Mouse (Mus musculus) midbrain, embryonic 16.5 days (tissue): ENCODE measurements at regions not wholly inside any gene's neighbourhood (a gene's known extent, or its start where the extent isn't known, plus 50 kb on each side); places are given as distances from the start of the nearest gene placed in this dataset.

Source experiments
- ATAC-seq: fragments of 200-750 bp; cut with Nextera tagmentation; 2 replicates; pipeline ENCODE4 v1.8.0; 2017; ENCODE audit warnings: moderate TSS enrichment
- H3K27ac ChIP-seq: fragments of 300-500 bp; sonication (generic); 2 replicates; pipeline ENCODE4 v1.5.1; 2014; ENCODE audit warnings: mild to moderate bottlenecking, low read length, mixed read lengths
- H3K27me3 ChIP-seq: fragments of 300-500 bp; sonication (generic); 2 replicates; pipeline ENCODE4 v1.6.1; 2014; ENCODE audit warnings: low read depth, low read length, mixed read lengths; ENCODE audit not compliant: control insufficient read depth, insufficient read depth
- H3K36me3 ChIP-seq: fragments of 300-500 bp; sonication (generic); 2 replicates; pipeline ENCODE4 v1.6.1; 2014; ENCODE audit warnings: mild to moderate bottlenecking, low read length, moderate library complexity, mixed read lengths; ENCODE audit not compliant: control insufficient read depth, insufficient read depth
- H3K4me1 ChIP-seq: fragments of 300-500 bp; sonication (generic); 2 replicates; pipeline ENCODE4 v1.6.1; 2014; ENCODE audit warnings: mild to moderate bottlenecking, low read length, mixed read lengths; ENCODE audit not compliant: control insufficient read depth, insufficient read depth
- H3K4me2 ChIP-seq: fragments of 300-500 bp; sonication (generic); 2 replicates; pipeline ENCODE4 v1.6.1; 2014; ENCODE audit warnings: mild to moderate bottlenecking, low read length, mixed read lengths
- H3K4me3 ChIP-seq: fragments of 300-500 bp; sonication (generic); 2 replicates; pipeline ENCODE4 v1.5.1; 2014; ENCODE audit warnings: low read depth, mild to moderate bottlenecking, low read length, moderate library complexity, mixed read lengths
- H3K9ac ChIP-seq: fragments of 300-500 bp; sonication (generic); 2 replicates; pipeline ENCODE4 v1.6.1; 2014; ENCODE audit warnings: low read depth, low read length, mixed read lengths
- H3K9me3 ChIP-seq: fragments of 300-500 bp; sonication (generic); replicated peaks from 2 replicates; pipeline ENCODE4 v1.6.1; 2014; ENCODE audit warnings: mild to moderate bottlenecking, low read length, mixed read lengths; ENCODE audit not compliant: control insufficient read depth, poor library complexity, severe bottlenecking
- WGBS: fragments of 180-500 bp; shearing (Covaris S2); extraction: QIAGEN DNeasy Blood & Tissue Kit; methylation state at CpG from one replicate; pipeline ENCODE4 v1.1.7; 2014; 5-methylcytosine and 5-hydroxymethylcytosine counted together

GRCm38 (mm10) chr13:72370131-72370530 lies 258.5 kb upstream of the Irx2 start:
- no peak overlapping the region for H3K4me2 ChIP-seq
- peaks cover 3% of the 10 kb centered on the region; the same call in 1 of the 2 replicates for H3K27me3 ChIP-seq
- no peak overlapping the region for H3K4me3 ChIP-seq
- H3K4me1 ChIP-seq, result peaks cover 11% of the 10 kb centered on the region
- H3K27ac ChIP-seq, result no peak overlapping the region
- no peaks in the 10 kb centered on the region for H3K36me3 ChIP-seq
- WGBS, result 81% methylated on average over 1 of the region's 1 CpGs
- H3K9me3 ChIP-seq, result no peaks in the 10 kb centered on the region
- no peak for ATAC-seq
- no peak overlapping the region for H3K9ac ChIP-seq

GRCm38 (mm10) chr13:72370997-72371396 lies 257.6 kb upstream of the Irx2 start:
- 61% methylated on average over 5 of the region's 5 CpGs for WGBS
- no peak for ATAC-seq
- Histone ChIP-seq H3K36me3 (no peaks in the 10 kb centered on the region), H3K9me3 (no peaks in the 10 kb centered on the region), H3K27me3 (peaks cover 3% of the 10 kb centered on the region; the same call in 1 of the 2 replicates), H3K27ac (no peak overlapping the region), H3K9ac (no peak overlapping the region), H3K4me2 (no peak overlapping the region), H3K4me3 (no peak overlapping the region), H3K4me1 (peaks cover 4% of the 10 kb centered on the region)

GRCm38 (mm10) chr13:72393366-72393765 lies 235.3 kb upstream of the Irx2 start:
- Histone ChIP-seq H3K27me3 (no peaks in the 10 kb centered on the region), H3K9me3 (no peaks in the 10 kb centered on the region), H3K4me3 (no peak overlapping the region), H3K36me3 (no peaks in the 10 kb centered on the region), H3K4me1 (no peaks in the 10 kb centered on the region), H3K9ac (no peak overlapping the region), H3K27ac (no peak overlapping the region), H3K4me2 (no peak overlapping the region)
- no peak for ATAC-seq
- 92% methylated on average over 2 of the region's 2 CpGs for WGBS

- Histone ChIP-seq H3K27me3 (no peaks in the 10 kb centered on the region), H3K4me2 (no peak overlapping the region), H3K9ac (no peak overlapping the region), H3K9me3 (no peaks in the 10 kb centered on the region), H3K4me3 (no peak overlapping the region), H3K4me1 (no peaks in the 10 kb centered on the region; the same call in 1 of the 2 replicates), H3K27ac (no peak overlapping the region), H3K36me3 (no peaks in the 10 kb centered on the region)
- ATAC-seq, result no peak
- WGBS, result 27% methylated on average over 10 of the region's 10 CpGs
Measured at GRCm38 (mm10) chr13:72400677-72401076, 227.9 kb upstream of the Irx2 start.

- Histone ChIP-seq H3K9me3 (no peaks in the 10 kb centered on the region), H3K4me1 (no peaks in the 10 kb centered on the region), H3K27ac (no peak overlapping the region), H3K4me3 (no peak overlapping the region), H3K9ac (no peak overlapping the region), H3K27me3 (no peaks in the 10 kb centered on the region), H3K4me2 (no peak overlapping the region), H3K36me3 (no peaks in the 10 kb centered on the region)
- WGBS, result 50% methylated on average over 11 of the region's 11 CpGs
- no peak for ATAC-seq
Measured at GRCm38 (mm10) chr13:72409238-72409965, 219.2 kb upstream of the Irx2 start.

- no peak overlapping the region for H3K4me3 ChIP-seq
- no peaks in the 10 kb centered on the region for H3K9me3 ChIP-seq
- no peak overlapping the region for H3K9ac ChIP-seq
- no peak for ATAC-seq
- no peaks in the 10 kb centered on the region for H3K27me3 ChIP-seq
- no peak overlapping the region for H3K27ac ChIP-seq
- WGBS, result 95% methylated on average over 4 of the region's 4 CpGs
- no peak overlapping the region for H3K4me2 ChIP-seq
- no peaks in the 10 kb centered on the region for H3K36me3 ChIP-seq
- H3K4me1 ChIP-seq, result no peaks in the 10 kb centered on the region
Measured at GRCm38 (mm10) chr13:72412656-72413055, 216.0 kb upstream of the Irx2 start.

- no peaks in the 10 kb centered on the region for H3K36me3 ChIP-seq
- no peaks in the 10 kb centered on the region for H3K27me3 ChIP-seq
- H3K9me3 ChIP-seq, result no peaks in the 10 kb centered on the region
- H3K4me3 ChIP-seq, result no peak overlapping the region
- H3K4me2 ChIP-seq, result no peak overlapping the region
- no peaks in the 10 kb centered on the region for H3K4me1 ChIP-seq
- 77% methylated on average over 2 of the region's 2 CpGs for WGBS
- ATAC-seq, result no peak
- H3K9ac ChIP-seq, result no peak overlapping the region
- H3K27ac ChIP-seq, result no peak overlapping the region
Measured at GRCm38 (mm10) chr13:72416981-72417380, 211.6 kb upstream of the Irx2 start.

GRCm38 (mm10) chr13:72417816-72418215 lies 210.8 kb upstream of the Irx2 start:
- 85% methylated on average over 3 of the region's 3 CpGs for WGBS
- ATAC-seq, result no peak
- Histone ChIP-seq H3K9me3 (no peaks in the 10 kb centered on the region), H3K9ac (no peak overlapping the region), H3K4me2 (no peak overlapping the region), H3K4me1 (no peaks in the 10 kb centered on the region), H3K36me3 (no peaks in the 10 kb centered on the region), H3K4me3 (no peak overlapping the region), H3K27me3 (no peaks in the 10 kb centered on the region), H3K27ac (no peak overlapping the region)

GRCm38 (mm10) chr13:72418285-72418684 lies 210.3 kb upstream of the Irx2 start:
- Histone ChIP-seq H3K36me3 (no peaks in the 10 kb centered on the region), H3K4me1 (no peaks in the 10 kb centered on the region), H3K27ac (no peak overlapping the region), H3K27me3 (no peaks in the 10 kb centered on the region), H3K4me3 (no peak overlapping the region), H3K9ac (no peak overlapping the region), H3K9me3 (no peaks in the 10 kb centered on the region), H3K4me2 (no peak overlapping the region)
- ATAC-seq, result no peak
- WGBS, result 70% methylated on average over 2 of the region's 2 CpGs
